Mouse (Mus musculus): ENCODE data around the gene Smug1.

DNA sequence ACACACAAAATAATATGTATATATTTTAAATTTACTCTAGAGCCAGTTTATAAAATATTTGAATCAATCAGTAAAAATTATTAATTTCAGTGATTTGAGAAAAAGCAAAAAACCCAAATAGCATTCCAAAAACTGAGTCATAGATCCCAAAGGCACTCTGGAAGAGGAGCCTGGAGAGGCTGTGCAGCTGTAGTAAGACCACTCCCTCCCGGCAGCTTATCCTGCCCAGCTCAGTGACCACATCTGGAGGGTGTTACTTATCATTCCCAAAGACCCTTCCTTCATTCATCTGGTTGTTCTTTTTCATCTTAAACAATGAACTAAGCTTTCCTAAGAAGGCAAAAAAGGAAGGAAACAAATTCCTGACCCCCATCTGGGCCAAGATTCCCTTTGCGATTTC is 54.6 kb downstream of the Smug1 start:
- TF ChIP-seq CTCF (IDR thresholded peaks at IDR 0.05) = no peak
- no peak for TF ChIP-seq EP300 (IDR thresholded peaks at IDR 0.05)

Data from lung, postnatal 0 days (tissue).